Mouse (Mus musculus) WW6 (cell line): ENCODE measurements around the gene Sh2b3.

ENCODE experiments used
- DNase-seq: peaks from one replicate; pipeline ENCODE4 v3.0.0-alpha.2; 2013; ENCODE audit warnings: low read depth, low spot score

Sh2b3 gene

GRCm38 (mm10) chr5:121823668-121824067, 13.8 kb downstream of the Sh2b3 start:
- DNase-seq: no peak

DNA sequence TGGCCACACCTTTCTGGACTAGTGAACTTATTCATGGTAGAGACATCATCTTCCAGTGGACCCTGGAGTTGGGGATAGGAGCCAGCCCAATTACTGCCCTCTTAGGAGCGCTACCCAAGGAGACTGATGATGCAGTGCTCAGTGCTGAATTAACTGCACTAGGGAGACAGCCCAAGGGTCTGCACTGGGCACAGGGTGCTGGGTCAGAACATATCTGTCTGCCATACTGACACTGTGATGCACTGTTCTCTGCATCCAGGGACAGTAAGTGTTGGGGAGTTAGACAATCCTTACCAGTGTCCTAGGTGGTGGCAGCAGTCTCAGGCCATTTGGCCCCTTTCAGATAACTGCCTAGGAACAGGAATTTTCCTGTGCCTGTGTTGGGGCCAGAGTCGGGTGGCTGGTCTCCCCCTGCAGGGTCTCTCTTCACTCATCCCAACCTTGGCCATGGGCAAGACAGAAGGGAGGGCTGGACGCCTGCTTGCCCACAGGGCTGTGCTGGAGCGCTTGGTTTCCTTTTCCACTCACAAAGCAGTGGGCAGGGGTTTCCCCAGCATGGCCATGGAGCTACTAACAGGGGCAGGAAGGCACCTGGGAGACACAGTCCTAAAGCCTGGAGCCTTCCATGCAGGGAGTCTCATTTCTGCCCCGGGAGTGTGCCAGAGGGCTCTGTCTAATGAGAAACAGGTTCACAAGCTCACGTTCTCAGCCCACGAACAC, 14.5 kb downstream of the Sh2b3 start:
- no peak for DNase-seq

- DNase-seq: no peak
Measured at GRCm38 (mm10) chr5:121821552-121821951, 15.9 kb downstream of the Sh2b3 start.

- DNase-seq: no peak
Measured at GRCm38 (mm10) chr5:121821116-121821515, 16.3 kb downstream of the Sh2b3 start.

- DNase-seq: no peak
Measured at GRCm38 (mm10) chr5:121820657-121821056, 16.8 kb downstream of the Sh2b3 start.

- no peak for DNase-seq
Measured at GRCm38 (mm10) chr5:121820161-121820560, 17.3 kb downstream of the Sh2b3 start.

DNA sequence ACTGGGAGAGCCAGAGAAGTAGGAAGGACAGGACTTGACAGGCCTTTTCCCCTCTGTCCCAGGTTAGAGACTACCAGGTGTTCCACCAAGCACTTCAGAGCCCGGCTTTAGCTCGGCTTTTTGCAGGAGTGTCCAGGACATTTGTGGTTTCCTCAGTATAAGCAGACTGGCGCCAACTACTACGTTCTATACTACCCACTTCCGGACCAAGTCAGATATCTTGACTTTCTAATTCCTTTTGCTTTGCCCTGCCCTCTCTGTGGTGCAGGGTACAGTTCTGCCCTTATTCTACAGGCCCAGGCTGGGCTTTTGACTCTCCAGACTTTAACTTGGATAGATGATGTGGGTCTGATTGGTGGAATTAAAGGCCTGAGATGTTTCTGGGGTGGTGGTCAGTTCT, 17.9 kb downstream of the Sh2b3 start:
- DNase-seq: no peak

DNA sequence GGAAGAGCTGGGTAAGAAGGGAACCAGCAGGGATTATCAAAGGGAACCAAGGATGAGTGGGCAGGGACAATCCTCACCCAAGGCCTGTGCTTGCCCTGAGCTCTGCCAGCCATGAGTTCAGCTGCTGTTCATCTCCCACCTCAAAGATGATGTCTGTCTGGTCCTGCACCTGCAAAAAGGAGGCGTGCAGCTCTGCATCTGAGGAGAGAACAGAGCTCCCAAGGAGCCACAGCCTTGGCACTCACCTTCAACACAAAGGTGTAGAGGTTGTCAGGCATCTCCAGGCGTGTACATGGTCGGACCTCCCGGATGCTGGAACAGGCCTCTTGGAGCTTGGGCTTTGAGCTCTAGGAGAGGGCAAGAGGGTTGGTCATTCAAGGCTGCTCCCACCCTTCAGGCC, 18.6 kb downstream of the Sh2b3 start:
- DNase-seq: no peak

DNA sequence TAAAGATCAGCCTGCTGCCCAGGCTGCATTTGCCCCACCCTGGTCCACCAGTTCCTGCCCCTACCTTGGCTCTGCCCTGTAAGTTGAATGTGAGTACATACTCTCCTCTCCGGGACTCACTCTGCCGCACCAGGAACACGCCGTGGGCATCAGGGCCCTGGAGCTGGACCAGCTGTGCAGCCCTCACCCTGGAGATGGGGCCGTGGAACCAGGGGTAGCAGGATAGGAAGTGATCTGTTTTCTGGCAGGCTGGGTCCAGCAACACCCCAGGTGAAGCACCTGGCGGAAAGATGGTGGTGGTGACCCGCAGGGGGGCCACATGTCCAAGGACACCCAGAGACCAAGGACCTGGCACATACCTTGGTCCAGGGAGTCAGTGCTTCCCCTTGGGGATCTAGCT, 19.0 kb downstream of the Sh2b3 start:
- no peak for DNase-seq

DNA sequence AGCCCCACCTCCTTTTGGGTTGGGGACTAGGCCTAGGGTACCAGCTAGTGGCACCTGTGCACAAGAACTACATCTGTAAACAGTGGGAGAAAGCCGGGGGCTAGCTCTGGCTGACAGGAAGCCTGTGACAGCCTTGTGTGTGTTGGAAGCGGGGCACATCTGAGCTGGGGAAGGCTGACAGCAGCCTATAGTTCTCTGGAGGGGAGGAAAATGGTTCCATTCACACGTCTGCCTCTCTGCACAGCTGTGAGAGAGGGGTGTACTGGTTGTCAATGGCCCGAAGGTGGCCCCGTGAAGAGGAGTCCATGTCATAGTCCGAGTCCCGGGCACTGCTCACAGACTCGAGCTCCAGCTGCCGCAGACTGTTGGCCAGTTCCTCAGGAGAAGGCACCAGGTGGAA, 19.9 kb downstream of the Sh2b3 start:
- no peak for DNase-seq

DNA sequence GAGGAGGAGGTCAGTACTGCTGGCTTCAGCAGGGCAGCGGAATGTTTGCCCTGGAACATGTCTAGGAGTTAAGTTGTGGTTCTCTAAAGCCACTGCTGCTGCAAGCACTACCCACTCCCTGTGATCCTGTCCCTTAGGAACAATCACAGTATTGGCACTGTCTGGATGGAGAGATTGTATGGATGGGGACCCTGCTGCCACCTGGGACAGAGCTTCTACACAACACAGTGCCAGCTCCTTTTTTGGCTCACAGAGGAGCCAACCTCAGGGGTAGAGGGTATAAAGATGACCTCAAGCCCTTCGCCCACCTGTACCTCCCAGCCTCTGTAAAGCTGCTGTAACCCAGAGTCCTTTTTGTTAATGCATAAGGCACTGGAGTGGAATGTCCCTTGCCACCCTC, 20.8 kb downstream of the Sh2b3 start:
- DNase-seq: no peak

DNA sequence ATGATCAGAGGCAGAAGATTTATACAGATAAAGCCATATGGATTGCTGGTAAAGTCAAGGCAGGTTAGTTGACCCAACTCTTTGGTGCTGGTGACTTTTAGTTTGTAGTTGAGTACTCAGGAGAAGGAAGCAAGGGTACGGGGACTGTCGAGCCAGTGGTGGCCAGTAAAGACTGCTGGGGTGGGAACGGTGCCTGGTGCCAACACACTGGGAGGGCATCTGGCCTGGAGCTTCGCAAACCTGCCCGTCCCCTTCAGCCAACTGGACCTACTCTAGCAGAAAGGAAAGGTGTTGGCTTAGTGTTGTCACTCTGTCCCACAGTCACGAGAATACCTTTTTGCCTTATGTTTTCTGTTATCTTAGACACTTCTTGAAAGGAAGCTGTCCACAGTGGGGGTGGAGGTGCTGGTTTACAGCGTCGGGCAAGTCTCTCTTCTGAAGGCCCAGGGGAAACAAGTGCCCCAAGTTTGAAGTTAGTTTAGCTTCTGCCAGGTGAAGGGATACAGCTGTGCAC, 21.5 kb downstream of the Sh2b3 start:
- DNase-seq: no peak

GRCm38 (mm10) chr5:121815067-121815466, 22.4 kb downstream of the Sh2b3 start:
- peak; percentile 42 for DNase-seq

DNA sequence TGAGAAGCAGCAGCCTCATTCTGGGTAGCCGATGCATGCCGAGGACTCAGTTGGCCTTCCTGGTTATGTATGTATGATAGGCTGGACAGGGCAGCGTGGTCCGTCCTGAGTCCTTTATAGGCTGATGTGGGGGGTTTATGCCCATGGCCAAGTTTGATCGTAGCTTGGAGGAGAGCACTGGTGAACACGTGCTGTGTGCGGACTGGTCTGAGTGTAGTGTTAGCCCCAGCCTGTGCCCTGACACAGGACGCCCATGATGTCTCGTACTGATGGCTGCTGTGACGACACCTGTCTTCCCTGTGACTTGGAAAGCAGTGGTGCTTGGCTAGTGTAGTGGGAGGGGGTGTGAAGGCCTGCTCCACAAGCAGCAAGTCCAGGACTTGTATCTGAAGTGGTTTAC, 23.7 kb downstream of the Sh2b3 start:
- no peak for DNase-seq

- no peak for DNase-seq
Measured at GRCm38 (mm10) chr5:121812526-121813243, 24.8 kb downstream of the Sh2b3 start.

DNA sequence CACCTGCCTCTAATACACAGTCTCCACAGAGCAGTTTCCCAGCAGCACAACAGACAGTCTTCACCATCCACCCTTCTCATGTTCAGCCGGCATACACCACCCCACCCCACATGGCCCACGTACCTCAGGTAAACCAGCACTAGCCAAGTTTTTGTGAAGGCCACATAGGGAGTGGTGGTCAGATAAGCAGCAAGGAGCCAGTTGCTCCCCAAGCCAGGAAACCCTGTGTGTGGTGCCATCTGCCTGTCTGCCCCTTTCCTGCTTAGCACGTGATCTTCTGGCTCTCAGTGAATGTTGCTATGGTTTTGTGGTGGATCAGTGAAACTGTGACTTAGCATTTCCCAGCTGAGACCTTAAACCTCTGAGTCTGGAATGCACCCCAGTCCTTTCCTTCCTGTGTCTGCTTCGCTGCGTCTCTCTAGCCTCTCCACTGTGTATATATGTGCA, 25.9 kb downstream of the Sh2b3 start:
- no peak for DNase-seq

DNA sequence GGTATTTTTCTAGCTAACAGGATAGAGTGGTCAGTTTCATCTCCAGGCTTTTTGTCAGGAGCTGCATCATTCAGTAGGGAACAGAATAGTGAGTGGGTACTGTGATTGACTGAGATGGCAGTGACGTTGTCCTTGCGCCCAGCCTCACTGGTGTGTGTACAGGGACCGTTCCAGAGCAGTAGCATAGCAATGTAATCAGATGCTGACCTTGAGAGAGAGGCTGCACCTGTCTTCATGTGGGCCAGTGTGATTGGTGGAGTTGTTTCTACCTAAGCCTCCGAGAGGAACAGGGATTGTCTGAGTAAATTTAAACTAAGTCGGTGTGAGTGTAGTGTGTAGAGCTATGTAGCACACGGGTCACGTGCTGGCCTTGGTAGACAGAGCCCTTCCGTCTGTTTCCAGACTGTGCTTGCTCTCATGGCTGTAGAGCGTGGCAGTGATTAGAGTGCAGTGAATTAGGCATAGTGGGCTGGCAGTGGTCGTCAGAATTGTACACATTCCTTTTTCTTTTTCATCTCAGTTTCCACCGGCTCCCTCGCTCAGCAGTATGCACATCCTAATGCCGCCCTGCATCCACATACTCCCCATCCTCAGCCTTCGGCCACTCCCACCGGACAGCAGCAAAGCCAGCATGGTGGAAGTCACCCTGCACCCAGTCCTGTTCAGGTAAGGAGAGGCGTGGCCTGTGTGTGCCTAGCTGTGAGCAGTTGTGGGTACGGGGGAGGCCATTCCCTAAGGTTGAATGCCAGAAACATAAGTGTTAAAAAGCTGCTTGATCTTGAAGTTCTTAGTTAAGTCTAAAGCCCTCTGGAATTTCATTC, 26.9 kb downstream of the Sh2b3 start:
- no peak for DNase-seq

DNA sequence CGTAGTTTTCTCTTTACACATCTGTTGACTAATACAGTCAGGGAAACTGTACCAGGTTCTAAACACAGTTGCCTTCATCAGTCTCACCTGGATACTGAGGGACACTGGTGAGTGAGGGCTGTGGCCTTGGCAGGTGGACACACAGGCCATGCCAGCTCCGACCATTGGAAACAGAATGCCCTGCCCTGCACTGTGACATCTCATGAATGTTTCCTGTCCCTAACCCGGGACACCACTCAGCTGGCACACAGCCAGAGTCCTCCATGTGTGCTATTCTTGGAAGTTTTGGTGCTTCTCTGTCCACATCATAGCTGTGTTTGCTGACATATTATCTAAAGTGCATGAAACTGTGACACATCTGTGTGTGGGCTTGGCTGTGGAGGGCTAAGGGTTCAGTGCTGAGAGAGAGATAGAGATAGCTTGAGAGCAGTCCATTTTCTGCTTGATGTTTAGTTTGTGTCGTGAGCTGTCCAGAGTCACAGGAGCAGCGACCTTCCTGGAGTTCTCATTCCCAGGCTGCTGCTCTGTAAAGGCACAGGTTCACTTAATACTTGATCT, 27.7 kb downstream of the Sh2b3 start:
- no peak for DNase-seq

DNA sequence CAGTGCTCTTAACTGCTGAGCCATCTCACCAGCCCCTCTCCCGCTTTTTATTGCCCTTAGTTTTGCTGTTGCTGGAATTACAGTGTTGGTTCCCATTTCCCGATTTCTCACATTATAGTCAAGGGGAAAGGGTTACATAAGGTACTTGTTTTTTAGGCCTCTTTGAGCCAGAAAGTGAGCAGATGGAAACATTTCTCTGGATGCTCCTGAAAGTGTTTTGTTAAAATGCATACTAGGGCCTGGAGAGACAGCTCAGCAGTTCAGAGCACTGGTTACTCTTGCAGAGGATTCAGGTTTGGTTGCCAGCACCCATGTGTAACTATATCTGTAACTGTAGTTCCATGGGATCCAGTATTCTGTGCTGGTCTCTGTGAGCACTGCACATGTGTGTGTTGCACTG, 29.2 kb downstream of the Sh2b3 start:
- DNase-seq: no peak

GRCm38 (mm10) chr5:121807186-121807585, 30.3 kb downstream of the Sh2b3 start:
- DNase-seq: no peak

DNA sequence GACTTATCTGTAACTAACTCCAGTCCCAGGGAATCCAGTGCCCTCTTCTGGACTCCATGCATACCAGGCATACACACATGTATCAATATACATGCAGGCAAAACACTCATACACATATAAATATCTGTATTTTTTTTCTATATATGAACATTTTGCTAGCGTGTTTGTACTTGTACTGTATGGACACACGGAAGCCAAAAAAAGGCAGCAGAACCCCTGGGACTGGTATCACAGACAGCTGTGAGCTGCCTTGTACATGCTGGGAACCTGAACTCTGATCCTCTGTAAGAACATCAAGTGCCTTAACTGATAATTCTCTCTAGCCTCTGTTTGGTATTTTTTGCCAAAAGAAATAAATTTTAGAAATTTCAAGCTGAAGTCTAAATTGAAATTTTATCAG, 39.0 kb downstream of the Sh2b3 start:
- DNase-seq: no peak

DNA sequence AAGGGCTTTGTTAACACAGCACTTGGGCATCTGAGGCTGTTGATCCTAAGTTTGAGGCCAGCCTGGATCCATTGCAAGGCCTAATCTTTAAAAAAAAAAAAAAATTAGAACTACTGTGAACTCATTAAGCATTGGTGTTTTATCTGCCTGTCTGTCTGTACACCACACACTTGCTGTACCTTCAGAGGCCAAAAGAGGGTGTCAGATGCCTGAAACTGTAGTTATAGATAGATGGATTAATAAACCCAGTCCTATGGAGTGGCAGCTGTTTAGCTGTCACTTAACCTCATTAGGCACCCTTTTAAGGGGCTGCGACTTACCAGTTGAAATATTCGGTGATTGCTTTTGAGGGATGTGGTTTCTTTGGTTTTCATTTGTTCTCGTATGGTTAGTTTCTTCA, 41.6 kb downstream of the Sh2b3 start:
- no peak for DNase-seq
